Mouse (Mus musculus): ENCODE measurements around the gene Cd2.

DNA sequence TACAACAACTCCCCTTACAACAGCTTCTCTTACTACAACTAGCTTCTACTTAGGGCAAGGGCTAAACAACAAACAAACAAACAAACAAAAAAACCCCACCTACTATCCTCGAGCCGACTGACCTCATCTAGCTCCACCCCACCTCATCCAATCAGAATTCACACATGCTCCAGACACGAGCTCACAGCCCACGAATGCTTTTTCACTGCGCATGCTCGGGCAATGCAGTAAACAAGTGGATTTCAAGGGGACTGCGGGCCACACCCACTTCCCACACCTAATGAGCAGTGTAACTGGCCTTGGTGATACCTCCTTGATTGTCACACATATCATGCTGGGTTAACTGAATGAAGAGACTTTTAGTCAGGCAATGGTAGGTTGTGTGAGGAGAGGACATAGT is 19.4 kb downstream of the Cd2 start:
- no peak for TF ChIP-seq CHD2 (IDR thresholded peaks at IDR 0.05; ENCODE audit: low read depth, low read length)
- TF ChIP-seq ZC3H11A (IDR thresholded peaks at IDR 0.05; ENCODE audit: borderline replicate concordance, low read depth, low read length), result no peak
- no peak for TF ChIP-seq HCFC1 (IDR thresholded peaks at IDR 0.05; ENCODE audit: borderline replicate concordance, insufficient read depth, low read length)
- no peak for TF ChIP-seq ZNF384 (IDR thresholded peaks at IDR 0.05; ENCODE audit: low read depth, low read length)
- TF ChIP-seq MAFK (IDR thresholded peaks at IDR 0.05; ENCODE audit: insufficient read depth, low read depth, low read length), result no peak

Measured in ES-E14 (cell line).